Comparison of ENCODE assay signal across 12 mouse cellular contexts in genomic region chr17:49043806-49044640, GRCm38 (mm10).
DNase-seq lines count a peak whose midpoint lies in the region; ATAC-seq lines count a peak whose summit lies in the region.
"Had no signal": no experiment of that assay in that cellular context is flagged by ENCODE, and none has a peak within 500 bp of the region (broad histone marks: within the 10 kb centered on the region; RNA-seq: fewer than 3 reads in every experiment).

No protein-coding gene starts in this region.

- H3K9me3 ChIP-seq in hindbrain, embryonic 12.5 days (replicated peaks) = no peaks in the 10 kb centered on the region
- H3K9me3 ChIP-seq in heart, embryonic 12.5 days (replicated peaks) = 0 out of 2 replicates have a peak, but pooled peaks cover 2% of the 10 kb centered on the region
- H3K9me3 ChIP-seq: liver, embryonic 13.5 days had no signal

- 0 out of 2 replicates have a peak overlapping the region, but pooled peaks have one; percentile 15 for H3K4me2 ChIP-seq in hindbrain, embryonic 12.5 days (replicated peaks)
- no peak overlapping the region for H3K4me2 ChIP-seq in heart, embryonic 12.5 days
- H3K4me2 ChIP-seq: liver, embryonic 13.5 days had no signal

- 14% methylated on average over 11 of the region's 11 CpGs for WGBS in hindbrain, embryonic 12.5 days
- WGBS in heart, embryonic 12.5 days = 19% methylated on average over 11 of the region's 11 CpGs

- no peak overlapping the region for H3K4me3 ChIP-seq in hindbrain, embryonic 12.5 days
- H3K4me3 ChIP-seq in heart, embryonic 12.5 days = no peak overlapping the region
- H3K4me3 ChIP-seq: liver, embryonic 13.5 days had no signal

- H3K36me3 ChIP-seq in hindbrain, embryonic 12.5 days = no peaks in the 10 kb centered on the region
- no peaks in the 10 kb centered on the region for H3K36me3 ChIP-seq in heart, embryonic 12.5 days
- H3K36me3 ChIP-seq: liver, embryonic 13.5 days had no signal

- peak; percentile 95 for ATAC-seq in hindbrain, embryonic 12.5 days (ENCODE audit: low FRiP score)
- ATAC-seq in erythroid progenitor cell, adult 5-6 weeks (replicated peaks; ENCODE audit: low FRiP score, poor library complexity, severe bottlenecking) = no peak
- no peak for ATAC-seq in heart, embryonic 12.5 days (ENCODE audit: insufficient number of reproducible peaks, low FRiP score)

- 0 out of 2 replicates have a peak, but pooled peaks cover 2% of the 10 kb centered on the region for H3K27me3 ChIP-seq in hindbrain, embryonic 12.5 days
- peaks cover 56% of the 10 kb centered on the region for H3K27me3 ChIP-seq in heart, embryonic 12.5 days (replicated peaks)
- H3K27me3 ChIP-seq: liver, embryonic 13.5 days had no signal

- no peak overlapping the region for H3K9ac ChIP-seq in hindbrain, embryonic 12.5 days
- no peak overlapping the region for H3K9ac ChIP-seq in heart, embryonic 12.5 days
- H3K9ac ChIP-seq: liver, embryonic 13.5 days had no signal

- peak overlapping the region; percentile 69 for H3K27ac ChIP-seq in hindbrain, embryonic 12.5 days
- no peak overlapping the region for H3K27ac ChIP-seq in heart, embryonic 12.5 days (ENCODE audit: poor library complexity, severe bottlenecking)
- H3K27ac ChIP-seq: liver, embryonic 13.5 days had no signal

- peak; percentile 31 to 47 for DNase-seq in kidney, postnatal 4 days
- no peak for DNase-seq in kidney, postnatal 36 days
- DNase-seq in embryo, embryonic 10.5 days (ENCODE audit: low spot score) = peak; percentile 76
- DNase-seq in neural tube, embryonic 10.5 days (ENCODE audit: extremely low spot score, low spot score) = peak; percentile 37
- no peak for DNase-seq in natural killer cell, adult 2 months (ENCODE audit: low spot score in 2 of 2)
- DNase-seq: cerebellum, postnatal 25 days; gastrocnemius, postnatal 25 days; kidney, adult 11 months; liver, embryonic 13.5 days had no signal

- peaks cover 16% of the 10 kb centered on the region for H3K4me1 ChIP-seq in hindbrain, embryonic 12.5 days
- H3K4me1 ChIP-seq in heart, embryonic 12.5 days (replicated peaks) = no peaks in the 10 kb centered on the region
- H3K4me1 ChIP-seq: liver, embryonic 13.5 days had no signal

Comparison
In these comparisons a context has a peak if more than half of its experiments do, and no peak if none do; other contexts are left out.
1. DNase-seq: peak in kidney, postnatal 4 days (2 of 2), embryo, embryonic 10.5 days (single experiment) and neural tube, embryonic 10.5 days (single experiment); none in kidney, postnatal 36 days (0 of 2) and natural killer cell, adult 2 months (0 of 2).